Mouse (Mus musculus): ENCODE results near the gene Cacnb1. TPM values are rescaled to one million over a fixed set of nuclear protein-coding genes. Genes with fewer than 3 reads are reported as not detected.

Gene Cacnb1
- 3.4 and 6.5 TPM in 2 replicates for polyA plus RNA-seq (2016; fragmentation: Nextera tagmentation; extraction: Ambion mirVana)

- DNase-seq (ENCODE audit: low spot score), result peak; percentile 89
- Histone ChIP-seq H3K9me3 (replicated peaks) (no peaks in the 10 kb centered on the region), H3K27ac (peak within 1 kb of the TSS; percentile 94), H3K36me3 (peaks cover 6% of the 10 kb centered on the region; the same call in 1 of the 2 replicates), H3K4me3 (peak within 1 kb of the TSS; percentile 85), H3K27me3 (ENCODE audit: low read depth, poor library complexity, severe bottlenecking) (peaks cover 22% of the 10 kb centered on the region), H3K4me1 (peaks cover 58% of the 10 kb centered on the region)
- 3% methylated on average over 43 of the region's 52 CpGs for WGBS
Observed at GRCm38 (mm10) chr11:98022555-98023371, at the start of gene Cacnb1. Gene Cacnb1, minus strand, starts transcription at chr11:98023034.

GRCm38 (mm10) chr11:98067255-98067654 is 44.4 kb upstream of the Cacnb1 start:
- Histone ChIP-seq H3K4me3 (no peak overlapping the region), H3K27me3 (ENCODE audit: low read depth, poor library complexity, severe bottlenecking) (no peaks in the 10 kb centered on the region), H3K36me3 (no peaks in the 10 kb centered on the region), H3K27ac (no peak overlapping the region), H3K9me3 (replicated peaks) (0 out of 2 replicates have a peak, but pooled peaks cover 5% of the 10 kb centered on the region), H3K4me1 (no peaks in the 10 kb centered on the region)
- no peak for DNase-seq (ENCODE audit: low spot score)
- 95% methylated on average over 21 of the region's 21 CpGs for WGBS

DNA sequence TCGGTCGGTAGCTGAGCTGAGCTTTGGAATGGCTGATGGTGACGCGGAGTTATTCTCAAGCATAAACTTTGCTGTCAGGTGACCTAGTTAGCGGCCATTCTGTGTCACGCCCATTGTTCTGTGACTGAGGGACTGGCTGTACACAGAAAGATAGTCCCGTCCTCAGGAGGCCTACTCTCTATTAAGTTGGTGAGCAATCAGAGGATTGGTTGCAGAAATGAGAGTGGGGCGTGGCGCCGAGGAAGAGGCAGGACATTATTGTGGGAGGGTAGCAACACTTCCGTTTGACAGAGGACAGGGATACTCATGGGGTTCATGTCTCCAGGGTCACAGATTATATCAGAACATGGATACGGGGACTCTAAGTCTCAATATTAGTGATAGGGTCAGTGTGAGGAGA is 43.4 kb upstream of the Cacnb1 start:
- Histone ChIP-seq H3K27ac (no peak overlapping the region), H3K4me1 (no peaks in the 10 kb centered on the region), H3K36me3 (no peaks in the 10 kb centered on the region), H3K4me3 (no peak overlapping the region), H3K27me3 (ENCODE audit: low read depth, poor library complexity, severe bottlenecking) (no peaks in the 10 kb centered on the region), H3K9me3 (replicated peaks) (0 out of 2 replicates have a peak, but pooled peaks cover 5% of the 10 kb centered on the region)
- 95% methylated on average over 12 of the region's 12 CpGs for WGBS
- DNase-seq (ENCODE audit: low spot score), result no peak

DNA sequence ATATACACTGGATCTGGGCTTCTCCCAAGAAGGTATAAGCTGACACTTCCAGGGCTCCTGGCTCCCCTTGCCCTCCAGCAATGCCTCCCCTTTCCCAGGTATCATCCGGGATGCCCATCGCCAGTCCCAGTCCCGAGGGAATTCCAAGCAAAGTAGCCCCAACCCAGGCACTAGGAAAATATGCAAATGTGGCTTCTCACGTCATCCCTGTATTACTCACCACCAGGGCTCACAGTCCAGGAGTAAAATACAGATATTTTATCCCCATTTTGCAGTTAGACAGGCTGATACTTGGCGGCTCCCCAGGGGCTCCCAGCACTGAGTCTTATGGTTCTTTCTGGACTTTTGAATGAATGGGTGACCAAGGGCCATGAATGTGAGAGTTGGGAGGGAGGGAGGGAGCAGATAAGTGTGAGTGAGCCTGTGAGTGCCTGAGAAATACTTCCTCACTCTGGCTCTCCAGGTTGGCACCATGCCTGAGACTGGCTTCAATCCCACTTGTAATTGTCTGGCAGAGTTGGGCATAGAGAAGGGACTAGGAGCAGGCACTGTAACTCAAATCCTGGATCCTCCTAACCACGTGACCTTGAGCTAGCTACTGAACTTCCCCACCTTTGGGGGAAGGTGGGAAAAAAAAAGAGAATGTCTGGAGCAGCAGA is 39.2 kb upstream of the Cacnb1 start:
- WGBS, result 57% methylated on average over 6 of the region's 6 CpGs
- H3K4me3 ChIP-seq, result no peak overlapping the region
- H3K4me1 ChIP-seq, result peaks cover 3% of the 10 kb centered on the region
- 0 out of 2 replicates have a peak, but pooled peaks cover 1% of the 10 kb centered on the region for H3K9me3 ChIP-seq (replicated peaks)
- DNase-seq (ENCODE audit: low spot score), result no peak
- H3K27ac ChIP-seq, result no peak overlapping the region
- peaks cover 18% of the 10 kb centered on the region for H3K27me3 ChIP-seq (ENCODE audit: low read depth, poor library complexity, severe bottlenecking)
- H3K36me3 ChIP-seq, result no peaks in the 10 kb centered on the region

- Histone ChIP-seq H3K4me3 (no peak overlapping the region), H3K9me3 (replicated peaks) (no peaks in the 10 kb centered on the region), H3K27ac (no peak overlapping the region), H3K27me3 (ENCODE audit: low read depth, poor library complexity, severe bottlenecking) (peaks cover 18% of the 10 kb centered on the region), H3K36me3 (no peaks in the 10 kb centered on the region), H3K4me1 (peaks cover 3% of the 10 kb centered on the region)
- 76% methylated on average over 3 of the region's 3 CpGs for WGBS
- no peak for DNase-seq (ENCODE audit: low spot score)
Observed at GRCm38 (mm10) chr11:98061441-98061840, 38.6 kb upstream of the Cacnb1 start.

GRCm38 (mm10) chr11:98060104-98060692 is 37.4 kb upstream of the Cacnb1 start:
- Histone ChIP-seq H3K4me3 (no peak overlapping the region), H3K27ac (no peak overlapping the region), H3K9me3 (replicated peaks) (no peaks in the 10 kb centered on the region), H3K4me1 (peaks cover 3% of the 10 kb centered on the region), H3K36me3 (no peaks in the 10 kb centered on the region), H3K27me3 (ENCODE audit: low read depth, poor library complexity, severe bottlenecking) (peaks cover 27% of the 10 kb centered on the region)
- no peak for DNase-seq (ENCODE audit: low spot score)
- 78% methylated on average over 5 of the region's 5 CpGs for WGBS

DNA sequence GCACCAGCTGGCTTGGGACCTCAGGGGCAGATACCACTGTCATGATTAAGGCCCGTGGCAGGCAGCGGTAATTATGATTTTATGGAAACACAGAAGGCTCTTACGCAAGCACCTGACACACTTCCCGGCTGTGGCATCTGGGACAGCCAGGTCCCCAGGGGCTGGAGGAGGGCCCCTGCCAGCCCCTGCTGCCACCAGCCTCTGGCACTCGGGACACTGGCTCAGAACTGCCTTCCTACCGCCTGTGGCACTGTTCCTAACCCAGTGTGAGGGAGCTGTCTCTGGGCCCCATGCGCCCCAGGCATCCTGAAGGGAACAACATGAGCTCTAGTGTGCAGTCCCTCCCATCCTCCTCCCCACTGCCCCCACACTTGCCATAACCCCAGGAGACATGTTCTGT is 36.8 kb upstream of the Cacnb1 start:
- Histone ChIP-seq H3K27ac (no peak overlapping the region), H3K4me1 (peaks cover 3% of the 10 kb centered on the region), H3K9me3 (replicated peaks) (no peaks in the 10 kb centered on the region), H3K4me3 (no peak overlapping the region), H3K36me3 (no peaks in the 10 kb centered on the region), H3K27me3 (ENCODE audit: low read depth, poor library complexity, severe bottlenecking) (peaks cover 32% of the 10 kb centered on the region)
- DNase-seq (ENCODE audit: low spot score), result no peak
- 71% methylated on average over 7 of the region's 7 CpGs for WGBS

DNA sequence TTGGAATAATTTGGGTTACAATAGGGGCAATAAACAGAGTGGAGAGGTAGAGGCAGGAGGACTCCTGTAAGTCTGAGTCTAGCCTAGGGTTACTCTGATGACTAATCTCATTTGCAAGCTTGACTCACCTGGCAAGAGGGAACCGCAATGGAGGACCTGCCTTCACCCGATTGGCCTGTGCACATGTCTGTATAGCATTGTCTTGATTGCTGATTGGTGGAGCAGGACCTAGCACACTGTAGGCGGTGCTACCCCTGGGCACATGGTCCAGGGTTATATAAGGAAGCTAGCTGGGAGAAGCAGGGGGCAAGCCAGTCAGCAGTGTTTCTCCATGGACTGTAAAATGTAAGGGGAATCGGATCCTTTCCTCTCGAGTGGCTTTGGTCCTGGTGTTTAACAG is 35.2 kb upstream of the Cacnb1 start:
- 85% methylated on average over 5 of the region's 5 CpGs for WGBS
- Histone ChIP-seq H3K36me3 (no peaks in the 10 kb centered on the region), H3K4me3 (no peak overlapping the region), H3K4me1 (peaks cover 5% of the 10 kb centered on the region), H3K27ac (no peak overlapping the region), H3K27me3 (ENCODE audit: low read depth, poor library complexity, severe bottlenecking) (peaks cover 47% of the 10 kb centered on the region), H3K9me3 (replicated peaks) (no peaks in the 10 kb centered on the region)
- no peak for DNase-seq (ENCODE audit: low spot score)

DNA sequence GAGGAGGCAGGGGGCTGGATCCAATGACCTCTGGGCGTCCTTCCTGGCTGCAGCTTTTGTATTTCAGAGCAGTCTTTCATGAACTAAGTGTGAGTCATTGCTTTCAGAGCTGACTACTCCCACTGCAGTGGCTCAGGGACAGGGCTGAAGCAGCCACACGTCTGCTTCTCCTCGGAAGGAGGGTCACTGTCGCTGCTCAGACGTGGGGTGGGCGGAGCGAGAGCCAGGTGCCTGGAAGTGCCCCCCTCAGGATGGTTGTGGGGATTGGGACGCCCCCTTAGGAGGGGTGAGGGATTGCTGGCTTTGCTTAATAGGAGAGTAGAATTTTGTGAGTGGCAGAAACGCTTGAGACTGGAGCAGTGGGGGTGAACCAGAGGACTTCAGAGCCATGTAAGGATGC is 34.6 kb upstream of the Cacnb1 start:
- no peaks in the 10 kb centered on the region for H3K9me3 ChIP-seq (replicated peaks)
- WGBS, result 29% methylated on average over 9 of the region's 9 CpGs
- no peaks in the 10 kb centered on the region for H3K36me3 ChIP-seq
- no peak overlapping the region for H3K27ac ChIP-seq
- no peak for DNase-seq (ENCODE audit: low spot score)
- H3K4me1 ChIP-seq, result peaks cover 10% of the 10 kb centered on the region
- no peak overlapping the region for H3K4me3 ChIP-seq
- H3K27me3 ChIP-seq (ENCODE audit: low read depth, poor library complexity, severe bottlenecking), result peaks cover 53% of the 10 kb centered on the region

GRCm38 (mm10) chr11:98052989-98053834 is 30.4 kb upstream of the Cacnb1 start, which contains the start of gene Stac2:
Gene Stac2, minus strand, starts transcription at chr11:98053462.
- Histone ChIP-seq H3K4me3 (peak within 1 kb of the TSS; percentile 48), H3K27ac (peak within 1 kb of the TSS; percentile 67), H3K4me1 (peaks cover 28% of the 10 kb centered on the region), H3K36me3 (no peaks in the 10 kb centered on the region), H3K9me3 (replicated peaks) (no peaks in the 10 kb centered on the region), H3K27me3 (ENCODE audit: low read depth, poor library complexity, severe bottlenecking) (peaks cover 83% of the 10 kb centered on the region)
- WGBS, result 3% methylated on average over 48 of the region's 48 CpGs
- peak; percentile 89 for DNase-seq (ENCODE audit: low spot score)

- Histone ChIP-seq H3K9me3 (replicated peaks) (no peaks in the 10 kb centered on the region), H3K27me3 (ENCODE audit: low read depth, poor library complexity, severe bottlenecking) (peaks cover 89% of the 10 kb centered on the region), H3K4me1 (peaks cover 32% of the 10 kb centered on the region), H3K36me3 (no peaks in the 10 kb centered on the region), H3K27ac (peak overlapping the region; percentile 67), H3K4me3 (peak overlapping the region; percentile 48)
- WGBS, result under 1% methylated on average over 83 of the region's 83 CpGs
- peak; percentile 70 for DNase-seq (ENCODE audit: low spot score)
Observed at GRCm38 (mm10) chr11:98052129-98052988, 29.5 kb upstream of the Cacnb1 start.
